Mouse (Mus musculus) CH12.LX (cell line): ENCODE measurements around the gene Fam205c. TPM values are rescaled to one million over a fixed set of nuclear protein-coding genes. Genes with fewer than 3 reads are reported as not detected.

Source experiments
- DNase-seq: peaks from one replicate; pipeline ENCODE4 v3.0.0-alpha.2; 2013; ENCODE audit errors: extremely low read depth
- H3K27ac ChIP-seq: 2 replicates; pipeline ENCODE4 v1.5.1; 2012; ENCODE audit warnings: low read depth, mild to moderate bottlenecking, control low read depth, moderate library complexity; ENCODE audit not compliant: insufficient read depth
- H3K27me3 ChIP-seq: replicated peaks from 2 replicates; pipeline ENCODE3; 2012; ENCODE audit warnings: inconsistent platforms
- H3K36me3 ChIP-seq, 2 experiments: replicated peaks in 1 of 2; 2 replicates each; pipeline versions ENCODE3 to v1.6.1; 2012; ENCODE audit warnings: inconsistent platforms in 1 of 2, low read length in 1 of 2, mild to moderate bottlenecking in 1 of 2, mixed read lengths in 1 of 2, moderate library complexity in 1 of 2; ENCODE audit not compliant: control insufficient read depth in 1 of 2, insufficient read depth in 1 of 2
- H3K4me1 ChIP-seq, 2 experiments: 2 replicates each; pipeline ENCODE4 v1.6.1; 2012; ENCODE audit warnings: inconsistent platforms in 1 of 2, moderate library complexity in 1 of 2; ENCODE audit not compliant: insufficient read depth in 2 of 2, control insufficient read depth in 1 of 2
- H3K4me2 ChIP-seq: 2 replicates; pipeline ENCODE4 v1.6.1; 2012; ENCODE audit warnings: low read depth, mild to moderate bottlenecking, control low read depth; ENCODE audit not compliant: poor library complexity, insufficient read depth, severe bottlenecking
- H3K4me3 ChIP-seq, 3 experiments: fragments of 150-350 bp in 1 of 3; sonication (generic) in 1 of 3; replicated peaks in 1 of 3; 2 replicates each; pipeline versions ENCODE3 to v1.5.1; 2011 to 2012; ENCODE audit warnings: low read depth in 2 of 3, low read length in 2 of 3, mild to moderate bottlenecking in 2 of 3, moderate library complexity in 2 of 3, control low read depth in 1 of 3, improper control_type of control experiment in 1 of 3, inconsistent platforms in 1 of 3, mixed read lengths in 1 of 3; ENCODE audit not compliant: poor library complexity in 1 of 3
- H3K79me2 ChIP-seq: replicated peaks from 2 replicates; pipeline ENCODE4 v1.6.1; 2012; ENCODE audit warnings: mild to moderate bottlenecking, moderate library complexity; ENCODE audit not compliant: control insufficient read depth, poor library complexity, insufficient read depth, severe bottlenecking; ENCODE audit errors: extremely low read depth
- H3K9ac ChIP-seq: 2 replicates; pipeline ENCODE4 v1.6.1; 2012; ENCODE audit warnings: low read depth, mild to moderate bottlenecking, control low read depth, moderate library complexity; ENCODE audit not compliant: insufficient read depth
- H3K9me3 ChIP-seq: replicated peaks from 2 replicates; pipeline ENCODE3; 2012; ENCODE audit warnings: low read length, inconsistent platforms, mixed read lengths
- BHLHE40 ChIP-seq: IDR thresholded peaks from 2 replicates; pipeline ENCODE4 v1.6.1; 2011; ENCODE audit warnings: mild to moderate bottlenecking, low read depth, low read length, improper control_type of control experiment
- CTCF ChIP-seq, 2 experiments: IDR thresholded peaks in 1 of 2; conservative IDR thresholded peaks in 1 of 2; 2 replicates each; pipeline ENCODE4 v1.5.1; 2011 to 2012; ENCODE audit warnings: low read depth in 2 of 2, low read length in 2 of 2, improper control_type of control experiment in 1 of 2, inconsistent platforms in 1 of 2, mild to moderate bottlenecking in 1 of 2, moderate library complexity in 1 of 2
- E2F4 ChIP-seq: IDR thresholded peaks from 2 replicates; pipeline ENCODE4 v1.6.1; 2011; ENCODE audit warnings: low read depth, low read length, improper control_type of control experiment; ENCODE audit not compliant: insufficient replicate concordance
- ELF1 ChIP-seq: IDR thresholded peaks from 2 replicates; pipeline ENCODE4 v1.6.1; 2014; ENCODE audit warnings: low read depth, mild to moderate bottlenecking, inconsistent platforms, low read length, improper control_type of control experiment
- EP300 ChIP-seq: IDR thresholded peaks from 2 replicates; pipeline ENCODE4 v1.6.1; 2011; ENCODE audit warnings: low read length, improper control_type of control experiment
- ETS1 ChIP-seq: conservative IDR thresholded peaks from 2 replicates; pipeline ENCODE4 v1.6.1; 2012; ENCODE audit warnings: low read depth, mild to moderate bottlenecking, inconsistent platforms, low read length, improper control_type of control experiment, moderate library complexity
- IRF4 ChIP-seq: IDR thresholded peaks from 2 replicates; pipeline ENCODE4 v1.6.1; 2014; ENCODE audit warnings: low read depth, mild to moderate bottlenecking, inconsistent platforms, low read length, improper control_type of control experiment
- JUN ChIP-seq: IDR thresholded peaks from 2 replicates; pipeline ENCODE4 v1.6.1; 2011; ENCODE audit warnings: low read depth, mild to moderate bottlenecking, low read length, improper control_type of control experiment, moderate library complexity; ENCODE audit not compliant: insufficient read depth
- JUND ChIP-seq: conservative IDR thresholded peaks from 2 replicates; pipeline ENCODE4 v1.6.1; 2011; ENCODE audit warnings: low read depth, low read length, improper control_type of control experiment
- MAX ChIP-seq: IDR thresholded peaks from 2 replicates; pipeline ENCODE4 v1.6.1; 2011; ENCODE audit warnings: low read length, improper control_type of control experiment
- MAZ ChIP-seq: IDR thresholded peaks from 2 replicates; pipeline ENCODE4 v1.6.1; 2012; ENCODE audit warnings: low read depth, mild to moderate bottlenecking, inconsistent platforms, low read length, improper control_type of control experiment, moderate library complexity
- MEF2A ChIP-seq: IDR thresholded peaks from 2 replicates; pipeline ENCODE4 v1.6.1; 2014; ENCODE audit warnings: low read depth, mild to moderate bottlenecking, inconsistent platforms, low read length, improper control_type of control experiment, borderline replicate concordance
- MXI1 ChIP-seq: IDR thresholded peaks from 2 replicates; pipeline ENCODE4 v1.6.1; 2011; ENCODE audit warnings: mild to moderate bottlenecking, low read depth, low read length, improper control_type of control experiment
- NRF1 ChIP-seq: IDR thresholded peaks from 2 replicates; pipeline ENCODE4 v1.6.1; 2014; ENCODE audit warnings: low read depth, mild to moderate bottlenecking, inconsistent platforms, low read length, improper control_type of control experiment, moderate library complexity
- PAX5 ChIP-seq: IDR thresholded peaks from 2 replicates; pipeline ENCODE4 v1.6.1; 2012; ENCODE audit warnings: low read length, inconsistent platforms, mixed read lengths
- POLR2AphosphoS2 ChIP-seq: IDR thresholded peaks from 2 replicates; pipeline ENCODE4 v1.6.1; 2011; ENCODE audit warnings: low read depth, low read length, improper control_type of control experiment
- RCOR1 ChIP-seq: conservative IDR thresholded peaks from 2 replicates; pipeline ENCODE4 v1.6.1; 2012; ENCODE audit warnings: low read depth, mild to moderate bottlenecking, inconsistent platforms, low read length, improper control_type of control experiment
- SIN3A ChIP-seq: IDR thresholded peaks from 2 replicates; pipeline ENCODE4 v1.6.1; 2012; ENCODE audit warnings: low read length, improper control_type of control experiment, inconsistent platforms
- SMC3 ChIP-seq: IDR thresholded peaks from 2 replicates; pipeline ENCODE4 v1.6.1; 2011; ENCODE audit warnings: low read depth, low read length, improper control_type of control experiment
- USF1 ChIP-seq: IDR thresholded peaks from 2 replicates; pipeline ENCODE4 v1.6.1; 2014; ENCODE audit warnings: low read depth, mild to moderate bottlenecking, inconsistent platforms, low read length, improper control_type of control experiment
- ZC3H11A ChIP-seq: IDR thresholded peaks from 2 replicates; pipeline ENCODE4 v1.6.1; 2012; ENCODE audit warnings: low read depth, mild to moderate bottlenecking, inconsistent platforms, low read length, improper control_type of control experiment
- ZNF384 ChIP-seq: IDR thresholded peaks from 2 replicates; pipeline ENCODE4 v1.6.1; 2012; ENCODE audit warnings: low read depth, low read length, improper control_type of control experiment, inconsistent platforms
- dilution Hi-C: fragments of 300-500 bp; cut with MboI; formaldehyde crosslinking; loops from 2 replicates; pipeline ENCODE4 v1.14.3; 2020; ENCODE audit warnings: low sequenced_read_pairs; ENCODE audit not compliant: extremely low pct_unique_long_range_greater_than_20kb, extremely low pct_ligation_motif_present
- in situ Hi-C: fragments of 300-500 bp; cut with MboI; formaldehyde crosslinking; loops from 3 replicates; pipeline ENCODE4 v1.14.3; 2019; ENCODE audit warnings: low sequenced_read_pairs, low pct_ligation_motif_present, low pct_unique_long_range_greater_than_20kb, mixed read lengths
- polyA plus RNA-seq: library from polyadenylated mRNA; unstranded; fragments of >175 nt; gene quantifications from 2 replicates; pipeline ENCODE4 v1.2.1, GENCODE M21; 2012; ENCODE audit warnings: low read depth; ENCODE audit not compliant: insufficient read length
- total RNA-seq, 2 experiments: library from RNA; depleted of rRNA; stranded (reverse); fragments of 300-350 nt in 1 of 2; fragments of >200 nt in 1 of 2; gene quantifications; 2 replicates each; pipeline ENCODE4 v1.2.3; 2012 to 2014

The Fam205c gene
- total and polyA plus RNA-seq, 3 experiments, result not detected

GRCm38 (mm10) chr4:42915966-42916365 lies 41.9 kb upstream of the Fam205c start:
- dilution Hi-C loops, result no loop called here
- no peaks in the 10 kb centered on the region for H3K4me1 ChIP-seq
- no peak overlapping the region for H3K27ac ChIP-seq
- no peak overlapping the region for H3K9ac ChIP-seq
- peaks cover 2% of the 10 kb centered on the region for H3K9me3 ChIP-seq
- in situ Hi-C loops, result no loop called here
- no peak overlapping the region for H3K4me2 ChIP-seq
- TF ChIP-seq ETS1 (no peak), EP300 (no peak), BHLHE40 (no peak), MAZ (no peak), SIN3A (no peak), MEF2A (no peak), MAX (no peak), POLR2AphosphoS2 (no peak), CTCF (conservative IDR thresholded peaks at IDR 0.05 in 1 of 2, IDR thresholded peaks at IDR 0.05 in 1 of 2; ENCODE audit: low read depth in 2 of 2, low read length in 2 of 2) (no peak), ZNF384 (no peak), ELF1 (no peak), SMC3 (no peak), IRF4 (no peak)
- H3K36me3 ChIP-seq, result no peaks in the 10 kb centered on the region
- H3K4me3 ChIP-seq, result no peak overlapping the region
- H3K27me3 ChIP-seq, result peaks cover 77% of the 10 kb centered on the region
- no peaks in the 10 kb centered on the region for H3K79me2 ChIP-seq
- no peak for DNase-seq

GRCm38 (mm10) chr4:42915311-42915710 lies 41.3 kb upstream of the Fam205c start:
- Histone ChIP-seq H3K4me1 (no peaks in the 10 kb centered on the region), H3K79me2 (no peaks in the 10 kb centered on the region), H3K27me3 (peaks cover 74% of the 10 kb centered on the region), H3K4me3 (no peak overlapping the region), H3K27ac (no peak overlapping the region), H3K36me3 (no peaks in the 10 kb centered on the region), H3K9ac (no peak overlapping the region), H3K4me2 (no peak overlapping the region), H3K9me3 (peaks cover 2% of the 10 kb centered on the region)
- DNase-seq, result no peak
- dilution Hi-C loops, result no loop called here
- TF ChIP-seq PAX5 (no peak), MAX (no peak), USF1 (no peak), JUND (no peak), ELF1 (no peak), NRF1 (no peak), RCOR1 (no peak), SMC3 (no peak), ZC3H11A (no peak), MXI1 (no peak), JUN (no peak), POLR2AphosphoS2 (no peak), E2F4 (no peak)
- in situ Hi-C loops, result no loop called here
